Mouse (Mus musculus) bone marrow macrophage, adult 2 months (primary cell): ENCODE results near the gene Gm5244. TPM values are rescaled to one million over a fixed set of nuclear protein-coding genes. Genes with fewer than 3 reads are reported as not detected.

Experiments
- H3K27ac ChIP-seq: 2 replicates; pipeline ENCODE4 v1.5.1; 2012; ENCODE audit warnings: low read depth, low read length; ENCODE audit not compliant: insufficient read depth
- H3K4me1 ChIP-seq: 2 replicates; pipeline ENCODE4 v1.6.1; 2012; ENCODE audit warnings: low read length; ENCODE audit not compliant: control insufficient read depth, insufficient read depth
- H3K4me3 ChIP-seq: 2 replicates; pipeline ENCODE4 v1.5.1; 2012; ENCODE audit warnings: mild to moderate bottlenecking, low read length, moderate library complexity; ENCODE audit not compliant: insufficient read depth
- POLR2A ChIP-seq: IDR thresholded peaks from 2 replicates; pipeline ENCODE4 v1.6.1; 2012; ENCODE audit warnings: mild to moderate bottlenecking, low read depth, low read length, borderline replicate concordance
- polyA plus RNA-seq: library from polyadenylated mRNA; stranded (reverse); fragments of >200 nt; gene quantifications from 2 replicates; pipeline ENCODE4 v1.2.4, GENCODE M21; 2012; ENCODE audit not compliant: missing spikeins, insufficient read depth, insufficient read length

Gm5244 gene
- polyA plus RNA-seq, 1 experiment = not detected

DNA sequence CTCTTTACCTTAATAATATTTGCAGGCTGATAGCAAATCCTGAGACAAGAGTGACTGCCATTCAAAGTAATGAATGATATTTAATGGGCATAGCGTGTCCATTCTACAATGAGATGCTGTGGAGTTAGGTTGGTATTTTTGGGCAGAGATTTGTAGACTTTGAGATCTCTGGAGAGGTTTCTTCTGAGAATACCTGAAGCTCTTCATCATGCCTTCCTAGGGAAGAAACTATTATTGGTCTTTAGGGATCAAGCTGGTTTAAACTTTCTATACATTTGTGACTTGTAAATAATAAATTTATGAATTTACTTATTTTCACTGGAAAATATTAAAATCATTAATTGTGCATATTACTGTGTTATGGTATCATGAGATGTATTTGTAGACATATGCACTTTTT, 46.9 kb downstream of the Gm5244 start, which contains the start of gene Olfr1446:
Gene Olfr1446, minus strand, starts transcription at position 101 of the 400 bp plus-strand sequence.
- no peak within 1 kb of the TSS for H3K4me3 ChIP-seq

More for the DNA sequence above, 46.9 kb downstream of the Gm5244 start, which contains the start of gene Olfr1446:
- no peak within 1 kb of the TSS for H3K27ac ChIP-seq
- no peak for TF ChIP-seq POLR2A
- H3K4me1 ChIP-seq = no peaks in the 10 kb centered on the region

Other genes starting within 250 kb of the Gm5244 start
- gene Gm4952, start 246.7 kb upstream of the Gm5244 start, polyA plus RNA-seq = not detected in 2 replicates
- not detected in 2 replicates for gene Glyat, start 213.4 kb upstream of the Gm5244 start, polyA plus RNA-seq
- gene Olfr1442, start 176.2 kb upstream of the Gm5244 start, polyA plus RNA-seq = not detected in 2 replicates
- gene Olfr1443, start 168.6 kb upstream of the Gm5244 start, polyA plus RNA-seq = not detected in 2 replicates
- not detected in 2 replicates for gene Keg1, start 150.9 kb upstream of the Gm5244 start, polyA plus RNA-seq
- gene Cntf, start 81.0 kb upstream of the Gm5244 start, polyA plus RNA-seq = 1.3 and 2.0 TPM in 2 replicates
- gene Zfp91, start 50.6 kb upstream of the Gm5244 start, polyA plus RNA-seq = 66.9 and 74.5 TPM in 2 replicates
- 150 TPM in 2 replicates for gene Lpxn, start 50.5 kb upstream of the Gm5244 start, polyA plus RNA-seq
- 0.72 TPM in 1 of 2 replicates, not detected in the other for gene Olfr1444, start 10.6 kb downstream of the Gm5244 start, polyA plus RNA-seq
- not detected in 2 replicates for gene Olfr1445, start 37.2 kb downstream of the Gm5244 start, polyA plus RNA-seq
- gene Olfr1446, start 46.8 kb downstream of the Gm5244 start, polyA plus RNA-seq = not detected in 2 replicates
- gene Olfr1447, start 57.1 kb downstream of the Gm5244 start, polyA plus RNA-seq = not detected in 2 replicates
- not detected in 2 replicates for gene Olfr1448, start 77.7 kb downstream of the Gm5244 start, polyA plus RNA-seq
- gene Olfr1449, start 84.2 kb downstream of the Gm5244 start, polyA plus RNA-seq = not detected in 2 replicates
- gene Olfr1450, start 103.6 kb downstream of the Gm5244 start, polyA plus RNA-seq = not detected in 2 replicates
- not detected in 2 replicates for gene Olfr1451, start 148.3 kb downstream of the Gm5244 start, polyA plus RNA-seq
- not detected in 2 replicates for gene Olfr1453, start 181.6 kb downstream of the Gm5244 start, polyA plus RNA-seq
- not detected in 2 replicates for gene Olfr1454, start 213.9 kb downstream of the Gm5244 start, polyA plus RNA-seq